Mouse (Mus musculus): Measurements from ENCODE around the gene Bad.

GRCm38 (mm10) chr19:6995255-6995991 lies 53.8 kb downstream of the Bad start:
- no peak for TF ChIP-seq POLR2A (IDR thresholded peaks at IDR 0.05; ENCODE audit: low read depth, low read length)
- TF ChIP-seq CTCF (IDR thresholded peaks at IDR 0.05; ENCODE audit: extremely low read depth, insufficient read depth, insufficient read length, insufficient replicate concordance): no peak
